In genomic region chr1:58770111-58770720, GRCm38 (mm10) we compare ENCODE assay signal across 8 mouse cellular contexts. TPM values are rescaled to one million over a fixed set of nuclear protein-coding genes. Genes with fewer than 3 reads are reported as not detected.
A peak's percentile ranks its signal among the peaks of the same experiment; 100 is the strongest.
DNase-seq lines count a peak whose midpoint lies in the region; ATAC-seq and TF ChIP-seq lines count a peak whose summit lies in the region.

No protein-coding gene starts in this region.

- TF ChIP-seq EP300 in stomach, postnatal 0 days (optimal IDR thresholded peaks at IDR 0.05) = no peak

- H3K4me1 ChIP-seq in forebrain, embryonic 11.5 days (replicated peaks; ENCODE audit: control insufficient read depth, insufficient read depth, low read length) = no peaks in the 10 kb centered on the region
- H3K4me1 ChIP-seq in forebrain, embryonic 10.5 days = no peaks in the 10 kb centered on the region
- H3K4me1 ChIP-seq in thymus, adult 2 months (replicated peaks; ENCODE audit: control insufficient read depth, insufficient read depth, low read length) = peaks cover 11% of the 10 kb centered on the region
- no peaks in the 10 kb centered on the region for H3K4me1 ChIP-seq in kidney, postnatal 0 days (replicated peaks; ENCODE audit: insufficient read depth, low read length)
- no peaks in the 10 kb centered on the region for H3K4me1 ChIP-seq in stomach, postnatal 0 days (replicated peaks; ENCODE audit: control insufficient read depth, insufficient read depth)

- H3K9me3 ChIP-seq in forebrain, embryonic 11.5 days (ENCODE audit: control insufficient read depth, low read length) = no peaks in the 10 kb centered on the region
- no peaks in the 10 kb centered on the region for H3K9me3 ChIP-seq in forebrain, embryonic 10.5 days
- no peaks in the 10 kb centered on the region for H3K9me3 ChIP-seq in kidney, postnatal 0 days (replicated peaks; ENCODE audit: low read length)
- no peaks in the 10 kb centered on the region for H3K9me3 ChIP-seq in stomach, postnatal 0 days (ENCODE audit: control insufficient read depth, low read length)

- ATAC-seq in forebrain, embryonic 11.5 days (replicated peaks; ENCODE audit: low FRiP score) = no peak
- ATAC-seq in kidney, postnatal 0 days (replicated peaks; ENCODE audit: low FRiP score, low read depth) = no peak
- ATAC-seq in stomach, postnatal 0 days (ENCODE audit: low FRiP score, low TSS enrichment) = no peak

- no peak for TF ChIP-seq POLR2A in thymus, adult 2 months (IDR thresholded peaks at IDR 0.05; ENCODE audit: control insufficient read depth, extremely low read depth, insufficient read depth, low read length, poor library complexity)

- H3K9ac ChIP-seq in forebrain, embryonic 11.5 days (ENCODE audit: low read length) = no peak overlapping the region
- H3K9ac ChIP-seq in kidney, postnatal 0 days (ENCODE audit: low read depth, low read length) = no peak overlapping the region
- no peak overlapping the region for H3K9ac ChIP-seq in stomach, postnatal 0 days (ENCODE audit: low read length)

- DNase-seq in forebrain, embryonic 11.5 days (ENCODE audit: low spot score) = peak; percentile 56
- DNase-seq in forebrain, embryonic 10.5 days (ENCODE audit: extremely low spot score, low spot score) = no peak
- peak; percentile 55 for DNase-seq in thymus, adult 2 months
- no peak for DNase-seq in thymus, adult 18-20 months
- DNase-seq in embryo, embryonic 11.5 days (ENCODE audit: low read depth, low spot score) = peak; percentile 48
- DNase-seq in kidney, postnatal 0 days (ENCODE audit: low spot score) = peak; percentile 69
- peak; percentile 68 for DNase-seq in lung, postnatal 14 days
- peak; percentile 41 for DNase-seq in stomach, postnatal 0 days (ENCODE audit: low spot score)

- H3K4me2 ChIP-seq in forebrain, embryonic 11.5 days (ENCODE audit: low read depth, low read length, severe bottlenecking) = no peak overlapping the region
- H3K4me2 ChIP-seq in kidney, postnatal 0 days (ENCODE audit: low read length) = peak overlapping the region; percentile 18; the same call in 1 of the 2 replicates
- no peak overlapping the region for H3K4me2 ChIP-seq in stomach, postnatal 0 days (replicated peaks; ENCODE audit: low read depth)

- no peak overlapping the region for H3K4me3 ChIP-seq in forebrain, embryonic 11.5 days (ENCODE audit: low read depth, low read length)
- H3K4me3 ChIP-seq in forebrain, embryonic 10.5 days = no peak overlapping the region
- no peak overlapping the region for H3K4me3 ChIP-seq in thymus, adult 2 months (ENCODE audit: control insufficient read depth, insufficient read depth, low read length)
- no peak overlapping the region for H3K4me3 ChIP-seq in kidney, postnatal 0 days (replicated peaks; ENCODE audit: low read depth, low read length)
- H3K4me3 ChIP-seq in stomach, postnatal 0 days (ENCODE audit: low read depth, low read length) = no peak overlapping the region

- no peaks in the 10 kb centered on the region for H3K36me3 ChIP-seq in forebrain, embryonic 11.5 days (ENCODE audit: control insufficient read depth, insufficient read depth, low read length)
- no peaks in the 10 kb centered on the region for H3K36me3 ChIP-seq in forebrain, embryonic 10.5 days (replicated peaks)
- H3K36me3 ChIP-seq in thymus, adult 2 months (ENCODE audit: control insufficient read depth, insufficient read depth, low read length) = no peaks in the 10 kb centered on the region
- no peaks in the 10 kb centered on the region for H3K36me3 ChIP-seq in kidney, postnatal 0 days (ENCODE audit: insufficient read depth, low read length)
- no peaks in the 10 kb centered on the region for H3K36me3 ChIP-seq in stomach, postnatal 0 days (ENCODE audit: control insufficient read depth, insufficient read depth, low read length)

- TF ChIP-seq CTCF in thymus, adult 2 months (IDR thresholded peaks at IDR 0.05; ENCODE audit: borderline replicate concordance, control insufficient read depth, extremely low read depth, insufficient read depth, low read length, poor library complexity) = no peak
- peak; percentile 74 for TF ChIP-seq CTCF in kidney, postnatal 0 days (IDR thresholded peaks at IDR 0.05; ENCODE audit: low read depth)
- peak; percentile 74 for TF ChIP-seq CTCF in stomach, postnatal 0 days (IDR thresholded peaks at IDR 0.05; ENCODE audit: low read depth)

- no peaks in the 10 kb centered on the region for H3K27me3 ChIP-seq in forebrain, embryonic 11.5 days (ENCODE audit: control insufficient read depth, insufficient read depth, low read length)
- no peaks in the 10 kb centered on the region for H3K27me3 ChIP-seq in forebrain, embryonic 10.5 days (ENCODE audit: poor library complexity, severe bottlenecking)
- no peaks in the 10 kb centered on the region for H3K27me3 ChIP-seq in thymus, adult 2 months (ENCODE audit: control insufficient read depth, insufficient read depth, low read length)
- no peaks in the 10 kb centered on the region for H3K27me3 ChIP-seq in kidney, postnatal 0 days (ENCODE audit: insufficient read depth, low read length)
- H3K27me3 ChIP-seq in stomach, postnatal 0 days (ENCODE audit: control insufficient read depth, insufficient read depth, low read length) = no peaks in the 10 kb centered on the region

- H3K27ac ChIP-seq in forebrain, embryonic 11.5 days (ENCODE audit: low read depth, low read length) = no peak overlapping the region
- no peak overlapping the region for H3K27ac ChIP-seq in forebrain, embryonic 10.5 days
- no peak overlapping the region for H3K27ac ChIP-seq in thymus, adult 2 months (ENCODE audit: control insufficient read depth, insufficient read depth, low read length)
- H3K27ac ChIP-seq in kidney, postnatal 0 days = no peak overlapping the region
- H3K27ac ChIP-seq in stomach, postnatal 0 days (replicated peaks) = no peak overlapping the region

- WGBS in forebrain, embryonic 11.5 days = 28% methylated on average over 7 of the region's 7 CpGs
- 29% methylated on average over 7 of the region's 7 CpGs for WGBS in forebrain, embryonic 10.5 days
- 28% methylated on average over 7 of the region's 7 CpGs for WGBS in thymus, adult 2 months
- 28% methylated on average over 7 of the region's 7 CpGs for WGBS in kidney, postnatal 0 days
- WGBS in stomach, postnatal 0 days = 29% methylated on average over 7 of the region's 7 CpGs

RNA-seq across cellular contexts. Expression of gene Casp8, which starts 25.0 kb away (rescaled TPM):
- polyA plus RNA-seq in forebrain, embryonic 11.5 days (2014; fragmentation: Nextera tagmentation; extraction: Ambion mirVana) = 11.9 and 12.6 TPM in 2 replicates
- 9.2 and 10.8 TPM in 2 replicates for polyA plus RNA-seq in forebrain, embryonic 10.5 days (2016; fragmentation: Nextera tagmentation; extraction: Ambion mirVana)
- 12.0 and 12.3 TPM in 2 replicates for polyA plus RNA-seq in thymus, adult 2 months (2012; rRNA removed)
- polyA plus RNA-seq in kidney, postnatal 0 days (2015; fragmentation: Nextera tagmentation; extraction: Ambion mirVana) = 28.0 and 31.3 TPM in 2 replicates
- polyA plus RNA-seq in stomach, postnatal 0 days (2015; fragmentation: Nextera tagmentation; extraction: Ambion mirVana) = 36.6 and 37.0 TPM in 2 replicates

RNA-seq across cellular contexts. Expression of gene Cflar, which starts 58.9 kb away (rescaled TPM):
- polyA plus RNA-seq in forebrain, embryonic 11.5 days (2014; fragmentation: Nextera tagmentation; extraction: Ambion mirVana) = 21.3 and 24.1 TPM in 2 replicates
- 26.3 and 30.7 TPM in 2 replicates for polyA plus RNA-seq in forebrain, embryonic 10.5 days (2016; fragmentation: Nextera tagmentation; extraction: Ambion mirVana)
- polyA plus RNA-seq in thymus, adult 2 months (2012; rRNA removed) = 78.4 and 83.9 TPM in 2 replicates
- 62.1 and 66.4 TPM in 2 replicates for polyA plus RNA-seq in kidney, postnatal 0 days (2015; fragmentation: Nextera tagmentation; extraction: Ambion mirVana)
- 43.6 and 45.3 TPM in 2 replicates for polyA plus RNA-seq in stomach, postnatal 0 days (2015; fragmentation: Nextera tagmentation; extraction: Ambion mirVana)

Comparison
In these comparisons a context has a peak if more than half of its experiments do, and no peak if none do; other contexts are left out.
1. DNase-seq: peak in forebrain, embryonic 11.5 days (single experiment), thymus, adult 2 months (single experiment), embryo, embryonic 11.5 days (single experiment), kidney, postnatal 0 days (single experiment), lung, postnatal 14 days (single experiment) and stomach, postnatal 0 days (single experiment); none in forebrain, embryonic 10.5 days (single experiment) and thymus, adult 18-20 months (0 of 2).